Mouse (Mus musculus) heart, embryonic 15.5 days (tissue): Measurements from ENCODE around the gene Meig1. TPM values are rescaled to one million over a fixed set of nuclear protein-coding genes. Genes with fewer than 3 reads are reported as not detected.

Source experiments
- ATAC-seq: fragments of 200-750 bp; cut with Nextera tagmentation; replicated peaks from 2 replicates; pipeline ENCODE4 v1.8.0; 2017; ENCODE audit warnings: low read depth, moderate TSS enrichment; ENCODE audit not compliant: insufficient number of reproducible peaks, insufficient read depth, low FRiP score
- H3K27ac ChIP-seq: fragments of 300-500 bp; sonication (generic); 2 replicates; pipeline ENCODE4 v1.5.1; 2015; ENCODE audit warnings: mild to moderate bottlenecking, inconsistent platforms
- H3K27me3 ChIP-seq: fragments of 300-500 bp; sonication (generic); 2 replicates; pipeline ENCODE4 v1.6.1; 2015; ENCODE audit warnings: inconsistent platforms
- H3K36me3 ChIP-seq: fragments of 300-500 bp; sonication (generic); 2 replicates; pipeline ENCODE4 v1.6.1; 2015; ENCODE audit warnings: mild to moderate bottlenecking, inconsistent platforms
- H3K4me1 ChIP-seq: fragments of 300-500 bp; sonication (generic); replicated peaks from 2 replicates; pipeline ENCODE4 v1.6.1; 2015; ENCODE audit warnings: inconsistent platforms
- H3K4me2 ChIP-seq: fragments of 300-500 bp; sonication (generic); 2 replicates; pipeline ENCODE4 v1.6.1; 2015; ENCODE audit warnings: inconsistent platforms, mild to moderate bottlenecking, moderate library complexity
- H3K4me3 ChIP-seq: fragments of 300-500 bp; sonication (generic); 2 replicates; pipeline ENCODE4 v1.5.1; 2015; ENCODE audit warnings: mild to moderate bottlenecking, inconsistent platforms
- H3K9ac ChIP-seq: fragments of 300-500 bp; sonication (generic); 2 replicates; pipeline ENCODE4 v1.6.1; 2015; ENCODE audit warnings: mild to moderate bottlenecking, inconsistent platforms
- H3K9me3 ChIP-seq: fragments of 300-500 bp; sonication (generic); replicated peaks from 2 replicates; pipeline ENCODE4 v1.6.1; 2016; ENCODE audit warnings: inconsistent platforms
- WGBS: fragments of 180-500 bp; shearing (Covaris S2); methylation state at CpG from one replicate; pipeline ENCODE4 v1.1.7; 2015; ENCODE audit warnings: mixed read lengths; 5-methylcytosine and 5-hydroxymethylcytosine counted together
- polyA plus RNA-seq: library from polyadenylated mRNA; unstranded; fragments of >200 nt; fragmentation: Nextera tagmentation; extraction: Ambion mirVana; gene quantifications from 2 replicates; pipeline ENCODE4 v1.2.1, GENCODE M21; 2015

Meig1 gene
- polyA plus RNA-seq: 0.47 and 1.0 TPM in 2 replicates

DNA sequence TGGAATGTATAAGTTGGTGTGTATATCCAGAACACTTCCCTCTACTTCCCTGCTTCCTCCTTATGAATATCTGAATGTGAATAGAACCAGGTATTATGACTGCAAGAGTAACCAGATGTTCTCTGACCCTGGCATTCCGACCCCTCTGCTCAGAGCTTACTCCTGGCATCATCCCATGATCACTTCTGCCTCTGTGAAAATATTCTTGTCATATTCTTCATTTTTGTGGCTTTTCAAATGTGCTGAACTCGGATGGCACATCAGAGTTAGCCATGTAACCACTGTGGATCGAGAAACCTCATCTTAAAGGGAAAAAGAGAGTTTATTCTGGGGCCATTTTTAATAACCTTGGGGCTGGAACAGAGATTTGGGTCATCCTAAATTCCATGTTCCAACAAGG lies at the start of gene Meig1:
Gene Meig1, minus strand, starts transcription at position 101 of the 400 bp plus-strand sequence.
- 57% methylated on average over 3 of the region's 3 CpGs for WGBS
- Histone ChIP-seq H3K27ac (no peak within 1 kb of the TSS), H3K9ac (no peak within 1 kb of the TSS), H3K4me3 (peak within 1 kb of the TSS; percentile 70), H3K4me1 (peaks cover 9% of the 10 kb centered on the region; the same call in 1 of the 2 replicates), H3K4me2 (peak within 1 kb of the TSS; percentile 87), H3K36me3 (no peaks in the 10 kb centered on the region), H3K27me3 (peaks cover 6% of the 10 kb centered on the region; the same call in 1 of the 2 replicates), H3K9me3 (no peaks in the 10 kb centered on the region)
- no peak for ATAC-seq

DNA sequence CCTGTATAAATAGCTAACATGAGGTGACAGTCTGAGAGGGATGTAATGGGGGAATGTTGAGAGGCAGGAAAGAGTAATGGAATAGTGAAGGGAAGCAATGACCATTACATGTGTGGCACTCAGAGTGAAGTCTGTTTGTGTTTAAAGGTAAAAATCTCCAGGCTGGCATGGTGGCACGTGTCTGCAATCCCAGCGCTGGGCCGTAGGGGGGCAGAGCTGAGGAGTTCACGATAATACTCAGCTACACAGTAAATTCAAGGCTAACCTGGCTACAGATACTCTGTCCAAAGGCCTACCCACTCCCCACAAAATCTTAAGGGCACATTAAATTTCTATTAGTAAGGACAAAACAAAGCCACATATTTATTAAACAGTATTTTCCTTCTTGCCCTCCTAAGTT lies 34.1 kb upstream of the Meig1 start:
- no peaks in the 10 kb centered on the region for H3K9me3 ChIP-seq
- no peaks in the 10 kb centered on the region for H3K27me3 ChIP-seq
- 77% methylated on average over 4 of the region's 4 CpGs for WGBS
- no peak overlapping the region for H3K4me3 ChIP-seq
- H3K9ac ChIP-seq: no peak overlapping the region
- no peak for ATAC-seq
- H3K36me3 ChIP-seq: peaks cover 13% of the 10 kb centered on the region; the same call in 1 of the 2 replicates
- no peak overlapping the region for H3K4me2 ChIP-seq
- H3K4me1 ChIP-seq: no peaks in the 10 kb centered on the region
- H3K27ac ChIP-seq: no peak overlapping the region

DNA sequence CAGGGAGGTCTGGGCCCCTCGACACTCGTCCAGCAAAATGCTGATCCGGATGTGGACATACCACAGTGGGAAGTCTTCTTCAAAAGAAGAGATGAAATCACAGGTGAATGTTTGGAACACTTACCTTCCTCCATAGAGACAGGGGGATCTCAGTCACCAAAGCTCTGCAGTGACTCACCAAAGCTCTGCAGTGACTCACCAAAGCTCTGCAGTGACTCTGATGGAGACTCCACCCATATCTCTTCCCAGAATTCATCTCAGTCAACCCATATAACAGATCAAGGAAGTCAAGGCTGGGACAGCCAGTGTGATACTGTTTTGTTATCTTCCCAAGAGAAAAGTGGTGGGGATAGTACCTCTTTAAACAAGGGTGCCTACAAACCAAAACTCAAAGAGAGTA lies 30.6 kb upstream of the Meig1 start:
- no peak for ATAC-seq
- WGBS: 94% methylated on average over 3 of the region's 3 CpGs
- Histone ChIP-seq H3K36me3 (peaks cover 10% of the 10 kb centered on the region; the same call in 1 of the 2 replicates), H3K9ac (no peak overlapping the region), H3K4me2 (no peak overlapping the region), H3K9me3 (no peaks in the 10 kb centered on the region), H3K4me3 (no peak overlapping the region), H3K4me1 (no peaks in the 10 kb centered on the region), H3K27me3 (no peaks in the 10 kb centered on the region), H3K27ac (no peak overlapping the region)

DNA sequence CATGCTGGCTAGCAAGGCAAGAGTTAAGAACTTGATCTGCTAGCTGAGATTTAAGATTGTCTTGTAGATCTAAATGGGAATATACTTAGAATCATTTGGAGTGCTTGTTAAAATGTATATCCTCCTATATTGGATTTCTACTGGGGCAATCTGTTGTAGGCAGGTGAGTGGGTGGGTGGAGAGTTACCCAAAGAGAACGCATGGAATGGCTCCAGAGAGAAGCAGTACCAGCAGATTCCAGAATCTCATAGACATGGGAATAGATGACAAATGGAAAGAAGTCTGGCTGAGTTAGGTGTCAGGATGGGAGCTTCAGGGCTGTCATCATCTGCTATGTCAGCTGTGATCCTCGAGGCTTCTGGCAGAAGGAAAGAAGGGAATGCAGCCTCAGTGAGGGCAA lies 27.0 kb upstream of the Meig1 start:
- 53% methylated on average over 2 of the region's 2 CpGs for WGBS
- peaks cover 10% of the 10 kb centered on the region; the same call in 1 of the 2 replicates for H3K36me3 ChIP-seq
- no peak overlapping the region for H3K4me3 ChIP-seq
- H3K4me2 ChIP-seq: no peak overlapping the region
- ATAC-seq: no peak
- no peaks in the 10 kb centered on the region for H3K4me1 ChIP-seq
- H3K27ac ChIP-seq: no peak overlapping the region
- H3K27me3 ChIP-seq: no peaks in the 10 kb centered on the region
- H3K9ac ChIP-seq: no peak overlapping the region
- H3K9me3 ChIP-seq: no peaks in the 10 kb centered on the region

DNA sequence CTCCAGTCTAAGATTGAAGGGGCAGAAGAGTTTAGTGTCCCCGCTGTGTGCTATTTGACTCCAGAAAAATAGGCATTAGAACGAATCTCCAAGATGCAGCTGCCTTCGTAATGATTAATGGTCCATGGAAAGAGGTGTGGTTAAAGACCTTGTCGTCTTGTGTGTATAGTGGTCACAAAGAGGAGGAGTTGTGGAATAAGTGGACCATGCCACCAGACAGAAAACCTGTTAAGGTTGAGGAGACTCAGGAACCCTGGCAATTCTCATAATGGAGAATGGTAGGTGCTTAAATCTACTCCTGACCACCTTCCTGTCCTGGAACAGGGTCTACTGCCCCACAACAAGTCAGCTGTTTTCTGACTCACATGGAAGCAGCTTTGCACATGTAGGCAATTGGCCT lies 23.5 kb upstream of the Meig1 start:
- peaks cover 3% of the 10 kb centered on the region; the same call in 1 of the 2 replicates for H3K36me3 ChIP-seq
- H3K4me2 ChIP-seq: no peak overlapping the region
- H3K9me3 ChIP-seq: no peaks in the 10 kb centered on the region
- no peaks in the 10 kb centered on the region for H3K27me3 ChIP-seq
- ATAC-seq: no peak
- H3K4me1 ChIP-seq: no peaks in the 10 kb centered on the region
- 81% methylated on average over 4 of the region's 4 CpGs for WGBS
- no peak overlapping the region for H3K27ac ChIP-seq
- H3K4me3 ChIP-seq: no peak overlapping the region
- no peak overlapping the region for H3K9ac ChIP-seq

DNA sequence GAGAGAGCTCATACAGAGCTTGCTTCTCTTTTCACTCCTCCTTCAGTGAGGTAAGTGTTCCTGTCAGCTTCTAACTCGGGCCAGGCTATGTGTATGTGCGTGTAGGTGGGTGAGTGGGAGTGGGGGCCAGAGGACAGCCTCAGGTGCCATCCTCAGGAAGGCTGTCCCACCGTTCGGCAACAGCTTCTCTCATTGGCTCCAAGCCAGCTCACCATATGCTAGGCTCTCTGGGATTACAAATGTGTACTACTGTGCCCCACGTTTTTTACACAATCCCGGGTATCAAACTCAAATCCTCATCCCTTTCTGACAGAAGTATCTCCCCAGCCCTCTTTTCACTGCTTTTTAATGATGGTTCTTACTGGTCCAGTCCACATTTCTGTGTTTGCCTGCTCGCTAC lies 21.8 kb upstream of the Meig1 start:
- ATAC-seq: no peak
- WGBS: 80% methylated on average over 7 of the region's 7 CpGs
- no peaks in the 10 kb centered on the region for H3K4me1 ChIP-seq
- H3K4me2 ChIP-seq: no peak overlapping the region
- H3K4me3 ChIP-seq: no peak overlapping the region
- H3K27ac ChIP-seq: no peak overlapping the region
- H3K27me3 ChIP-seq: no peaks in the 10 kb centered on the region
- no peak overlapping the region for H3K9ac ChIP-seq
- peaks cover 6% of the 10 kb centered on the region; the same call in 1 of the 2 replicates for H3K36me3 ChIP-seq
- no peaks in the 10 kb centered on the region for H3K9me3 ChIP-seq

DNA sequence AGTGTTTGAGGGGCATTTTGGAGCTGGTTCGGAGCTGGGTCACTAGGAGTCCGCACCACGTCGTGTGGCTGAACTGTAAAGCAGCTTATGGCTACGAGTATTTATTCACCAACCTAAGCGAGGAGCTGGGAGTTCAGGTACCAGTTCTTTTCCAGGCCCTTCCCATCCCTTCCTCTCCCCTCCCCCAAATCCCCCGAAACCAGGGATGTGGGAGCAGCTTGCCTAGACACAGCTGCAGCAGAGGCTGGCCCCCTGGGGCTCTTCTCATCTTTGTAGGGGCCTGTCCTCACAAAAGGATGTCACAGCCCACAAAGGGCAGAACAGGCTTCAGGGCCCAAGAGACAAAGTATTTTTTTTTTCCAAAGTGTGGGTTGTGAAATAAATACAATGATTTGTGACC lies 15.5 kb upstream of the Meig1 start:
- no peak overlapping the region for H3K4me2 ChIP-seq
- no peak overlapping the region for H3K27ac ChIP-seq
- H3K9me3 ChIP-seq: no peaks in the 10 kb centered on the region
- WGBS: 64% methylated on average over 7 of the region's 7 CpGs
- ATAC-seq: no peak
- peaks cover 6% of the 10 kb centered on the region; the same call in 1 of the 2 replicates for H3K36me3 ChIP-seq
- no peaks in the 10 kb centered on the region; the same call in 1 of the 2 replicates for H3K4me1 ChIP-seq
- no peak overlapping the region for H3K9ac ChIP-seq
- no peak overlapping the region for H3K4me3 ChIP-seq
- no peaks in the 10 kb centered on the region for H3K27me3 ChIP-seq

DNA sequence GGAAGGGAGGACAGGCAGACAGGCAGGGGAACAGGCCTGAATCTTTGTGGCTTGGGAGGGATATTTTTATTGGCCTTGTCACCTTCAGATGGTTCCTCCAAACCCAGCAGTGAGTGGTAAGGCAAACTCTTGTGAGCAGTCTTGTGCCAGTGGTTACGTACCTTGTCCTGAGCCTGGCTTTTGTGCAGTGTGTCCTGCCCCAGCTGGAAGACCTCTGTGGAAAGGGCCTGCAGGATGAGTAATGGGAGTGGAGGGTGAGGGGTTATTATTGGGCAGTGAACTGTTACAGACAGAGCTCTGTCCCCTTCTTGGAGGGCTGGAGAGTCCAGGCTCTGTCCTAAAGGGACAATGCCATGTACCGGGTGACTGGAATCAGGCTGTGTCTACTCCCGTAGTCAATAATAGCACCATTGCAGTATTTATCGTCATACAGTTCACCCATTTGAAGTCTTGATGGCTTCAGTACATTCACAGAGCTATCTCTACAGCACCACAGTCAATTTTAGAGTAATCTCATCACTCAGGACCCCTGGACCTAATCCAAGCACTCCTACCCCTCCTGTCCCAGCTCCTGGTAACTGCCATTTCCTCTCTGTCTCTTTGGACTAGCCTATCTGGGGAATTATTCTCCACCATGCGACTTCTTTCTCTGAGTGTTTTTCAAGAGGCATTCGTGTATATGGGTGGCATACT lies 13.1 kb upstream of the Meig1 start:
- Histone ChIP-seq H3K9ac (no peak overlapping the region), H3K27ac (no peak overlapping the region), H3K27me3 (no peaks in the 10 kb centered on the region), H3K4me1 (no peaks in the 10 kb centered on the region; the same call in 1 of the 2 replicates), H3K9me3 (no peaks in the 10 kb centered on the region), H3K36me3 (0 out of 2 replicates have a peak, but pooled peaks cover under 1% of the 10 kb centered on the region), H3K4me2 (no peak overlapping the region), H3K4me3 (no peak overlapping the region)
- 78% methylated on average over 6 of the region's 6 CpGs for WGBS
- ATAC-seq: no peak

DNA sequence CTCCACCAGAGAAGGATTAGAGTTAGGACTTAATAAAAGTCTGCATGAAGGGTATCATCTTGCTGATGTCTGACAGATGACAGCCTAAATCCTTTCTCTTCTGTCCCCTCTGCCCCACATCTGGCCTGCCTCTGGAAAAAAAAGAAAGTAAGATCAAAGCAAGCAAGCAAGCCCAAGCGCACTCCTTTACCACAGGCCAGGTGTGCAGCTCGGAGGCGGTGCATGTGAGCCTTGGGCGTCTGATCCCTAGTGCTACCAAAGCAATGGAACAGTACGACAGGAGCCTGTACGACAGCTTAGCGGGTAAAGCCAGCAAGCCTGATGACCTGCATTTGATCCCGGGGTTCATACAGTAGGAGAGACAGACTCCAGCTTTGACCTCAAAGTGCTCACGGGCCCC lies 8.5 kb upstream of the Meig1 start:
- Histone ChIP-seq H3K9me3 (no peaks in the 10 kb centered on the region), H3K4me2 (no peak overlapping the region), H3K27me3 (no peaks in the 10 kb centered on the region), H3K4me3 (no peak overlapping the region), H3K4me1 (no peaks in the 10 kb centered on the region; the same call in 1 of the 2 replicates), H3K9ac (no peak overlapping the region), H3K27ac (no peak overlapping the region), H3K36me3 (no peaks in the 10 kb centered on the region)
- WGBS: 81% methylated on average over 9 of the region's 9 CpGs
- ATAC-seq: no peak; the same call in 1 of the 2 replicates

DNA sequence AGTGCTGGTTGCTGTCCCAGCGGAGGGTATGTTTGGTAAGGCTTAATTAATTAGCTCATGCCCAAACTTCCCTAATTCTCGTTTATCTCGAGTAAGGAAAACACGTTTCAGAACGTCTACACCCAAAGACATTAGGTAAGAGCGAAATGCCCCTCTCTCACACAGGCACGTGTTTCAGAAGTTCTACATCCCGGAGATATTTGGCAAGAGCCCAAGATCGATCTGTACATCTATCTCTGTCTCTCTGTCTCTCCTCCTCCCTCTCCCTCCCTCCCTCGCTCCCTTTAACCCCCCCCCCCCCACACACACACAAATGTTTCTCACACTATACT lies 2.1 kb upstream of the Meig1 start:
- peak overlapping the region; percentile 59 for H3K9ac ChIP-seq
- no peak overlapping the region for H3K27ac ChIP-seq
- WGBS: 5% methylated on average over 10 of the region's 10 CpGs
- H3K4me2 ChIP-seq: peak overlapping the region; percentile 87
- 0 out of 2 replicates have a peak, but pooled peaks cover 4% of the 10 kb centered on the region for H3K4me1 ChIP-seq
- no peaks in the 10 kb centered on the region for H3K9me3 ChIP-seq
- H3K4me3 ChIP-seq: peak overlapping the region; percentile 70
- ATAC-seq: no peak
- H3K27me3 ChIP-seq: no peaks in the 10 kb centered on the region
- no peaks in the 10 kb centered on the region for H3K36me3 ChIP-seq

DNA sequence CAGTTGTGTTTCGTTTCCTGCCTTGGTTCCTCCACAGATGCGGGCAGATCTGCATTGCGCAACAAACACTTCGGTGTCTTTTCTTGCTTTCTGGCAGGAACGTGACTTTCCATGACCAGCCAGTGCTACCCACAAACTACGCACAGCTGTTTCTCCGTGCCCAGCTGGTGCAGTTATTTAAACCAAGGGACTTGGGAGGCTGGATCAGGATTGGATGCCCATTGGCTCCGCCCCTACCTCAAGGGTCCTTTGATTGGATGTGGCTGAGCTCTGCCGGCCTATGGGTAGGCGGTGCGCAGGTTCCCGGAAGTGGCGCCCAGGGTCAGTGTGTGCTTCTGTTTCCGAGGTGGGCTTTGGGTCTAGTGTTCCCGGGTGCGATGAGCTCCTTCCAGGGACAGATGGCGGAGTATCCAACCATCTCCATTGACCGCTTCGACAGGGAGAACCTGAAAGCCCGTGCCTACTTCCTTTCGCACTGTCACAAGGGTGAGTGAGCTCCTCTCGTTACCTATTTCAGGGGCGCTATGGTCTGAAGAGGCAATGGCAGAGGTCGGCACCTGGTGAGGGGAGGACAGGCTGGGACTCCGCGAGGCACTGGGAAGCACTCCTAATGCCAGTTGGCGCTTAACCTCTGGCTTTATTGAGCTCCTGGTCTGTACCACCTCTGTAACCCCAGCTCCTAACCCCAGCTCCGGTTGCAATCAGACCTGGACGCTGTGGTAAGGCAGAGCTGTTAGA lies 1.6 kb upstream of the Meig1 start, which contains the start of gene Dclre1c:
Gene Dclre1c, plus strand, starts transcription at position 291 of the 738 bp plus-strand sequence.
- peak; percentile 92 for ATAC-seq
- Histone ChIP-seq H3K4me3 (peak within 1 kb of the TSS; percentile 70), H3K9ac (peak within 1 kb of the TSS; percentile 59), H3K4me2 (peak within 1 kb of the TSS; percentile 87), H3K4me1 (0 out of 2 replicates have a peak, but pooled peaks cover 4% of the 10 kb centered on the region), H3K9me3 (no peaks in the 10 kb centered on the region), H3K27me3 (no peaks in the 10 kb centered on the region), H3K27ac (no peak within 1 kb of the TSS), H3K36me3 (no peaks in the 10 kb centered on the region)
- WGBS: 1% methylated on average over 29 of the region's 29 CpGs
